Mouse (Mus musculus): ENCODE results near the gene Defb36. TPM values are rescaled to one million over a fixed set of nuclear protein-coding genes. Genes with fewer than 3 reads are reported as not detected.

Defb36 gene
- polyA plus RNA-seq (2012; fragmentation: generic; extraction: Trizol), result not detected

DNA sequence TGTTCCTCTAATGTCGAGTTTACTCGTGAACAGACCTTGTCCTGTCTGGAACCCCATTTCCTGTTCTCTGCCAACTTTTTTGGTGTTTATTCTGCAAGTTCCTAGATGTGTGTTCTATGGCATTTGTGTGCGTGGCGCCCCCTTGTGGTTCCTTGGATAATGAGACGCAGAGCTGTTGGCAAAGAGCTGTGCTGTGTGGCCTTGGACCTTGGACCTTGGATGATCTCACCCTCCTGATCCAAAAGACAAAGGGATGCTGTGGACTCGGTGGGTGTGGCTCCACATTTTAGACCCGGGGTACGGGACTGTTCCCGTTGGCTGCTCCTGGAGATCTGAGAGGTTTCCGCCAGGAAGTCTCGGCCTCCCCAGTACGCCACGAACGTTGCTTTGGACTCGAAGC lies at the start of gene Defb36:
TSS of gene Defb36 (plus strand) at position 271 of the 400 bp plus-strand sequence.

DNA sequence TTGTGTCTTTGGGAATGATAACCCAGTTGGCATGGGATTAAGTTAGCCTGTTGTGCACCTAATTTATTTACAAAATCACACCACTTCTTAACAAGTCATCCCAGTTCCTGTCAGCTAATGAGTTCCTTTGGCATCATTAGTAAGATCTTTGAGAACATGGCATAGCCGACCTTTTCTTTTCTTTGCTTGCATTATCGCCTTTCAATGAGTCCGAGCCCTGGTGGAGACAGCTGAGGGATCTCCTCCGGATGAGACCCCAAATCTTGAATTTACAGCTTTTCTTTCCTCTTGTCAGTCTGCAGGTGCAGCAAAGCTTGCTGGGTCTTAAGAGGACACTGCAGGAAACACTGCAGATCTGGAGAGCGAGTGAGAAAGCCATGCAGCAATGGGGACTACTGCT lies 35.1 kb upstream of the Defb36 start, which contains the start of gene Gm17416:
TSS of gene Gm17416 (plus strand) at position 301 of the 400 bp plus-strand sequence.

DNA sequence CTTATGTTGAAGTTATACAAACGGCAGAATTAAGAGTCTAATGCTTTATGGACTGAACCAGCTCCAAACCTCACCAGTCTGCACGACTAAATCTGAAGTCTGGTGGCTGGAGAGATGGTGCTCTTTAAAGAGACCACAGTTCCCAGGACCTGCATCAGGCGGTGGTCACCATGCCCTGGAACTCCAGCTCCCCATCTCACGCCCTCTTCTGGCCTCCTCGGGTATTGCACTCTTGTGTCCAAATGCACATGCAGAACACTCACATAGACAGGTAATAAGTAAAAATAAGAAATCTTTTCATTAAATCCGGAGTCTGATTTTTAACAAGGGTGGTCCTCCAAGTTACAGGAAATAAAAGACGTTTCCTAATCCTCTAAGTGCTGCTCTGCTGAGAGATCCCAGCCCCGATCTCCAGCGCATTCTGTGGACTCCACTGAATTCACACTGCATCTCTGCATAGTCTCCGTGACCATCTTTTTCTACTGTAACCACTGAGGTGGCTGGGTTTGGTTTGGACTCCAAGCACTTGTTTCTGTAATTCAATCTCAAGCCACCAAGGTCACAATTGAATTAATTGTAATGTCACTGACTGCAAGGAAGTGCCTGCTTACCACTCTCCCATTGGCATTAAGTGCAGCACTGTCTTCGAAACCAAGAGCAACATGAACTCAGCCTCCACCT lies 31.9 kb upstream of the Defb36 start, which contains the start of gene Defb21:
TSS of gene Defb21 (plus strand) at position 631 of the 681 bp plus-strand sequence.

DNA sequence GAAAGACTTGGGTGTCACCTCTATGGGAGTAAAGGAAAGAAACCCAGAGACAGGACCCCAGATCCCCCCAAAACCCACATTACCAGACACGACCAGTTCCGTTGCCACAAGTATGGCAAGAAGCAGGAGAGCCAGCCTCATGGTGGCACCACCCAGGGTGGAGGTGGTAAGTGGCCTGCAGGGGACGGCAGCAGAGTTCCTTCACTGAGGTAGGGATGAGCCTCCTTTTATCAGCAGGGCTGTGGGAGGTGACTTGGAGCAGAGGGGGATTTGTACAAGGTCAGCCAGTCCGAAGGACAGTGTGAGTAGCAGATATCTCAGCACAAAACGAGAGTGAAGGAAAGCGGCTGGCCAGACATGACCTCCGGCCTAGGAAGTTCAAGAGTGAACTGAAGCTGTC lies 24.0 kb upstream of the Defb36 start, which contains the start of gene Defb19:
TSS of gene Defb19 (minus strand) at position 206 of the 400 bp plus-strand sequence.

DNA sequence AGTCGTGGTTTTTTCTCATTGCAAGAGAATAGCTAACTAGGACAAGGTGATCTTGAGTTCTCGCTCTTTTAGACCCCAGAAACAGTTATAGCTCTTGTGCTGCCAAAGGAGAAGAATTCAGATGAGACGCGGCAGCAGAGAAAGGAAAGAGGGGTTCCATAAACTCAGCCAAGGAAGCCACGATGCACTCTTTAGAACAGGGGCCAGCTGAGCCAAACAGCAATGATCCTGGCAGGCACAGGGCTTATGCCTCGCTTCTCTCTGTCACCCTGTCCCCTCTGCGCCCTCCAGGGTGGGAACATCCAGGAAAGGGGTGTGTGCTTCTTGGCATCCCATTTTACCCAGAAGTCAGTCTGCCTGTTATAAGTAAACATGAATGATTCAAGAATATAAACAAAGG lies 4.8 kb upstream of the Defb36 start, which contains the start of gene Defb45:
TSS of gene Defb45 (minus strand) at position 101 of the 400 bp plus-strand sequence.

DNA sequence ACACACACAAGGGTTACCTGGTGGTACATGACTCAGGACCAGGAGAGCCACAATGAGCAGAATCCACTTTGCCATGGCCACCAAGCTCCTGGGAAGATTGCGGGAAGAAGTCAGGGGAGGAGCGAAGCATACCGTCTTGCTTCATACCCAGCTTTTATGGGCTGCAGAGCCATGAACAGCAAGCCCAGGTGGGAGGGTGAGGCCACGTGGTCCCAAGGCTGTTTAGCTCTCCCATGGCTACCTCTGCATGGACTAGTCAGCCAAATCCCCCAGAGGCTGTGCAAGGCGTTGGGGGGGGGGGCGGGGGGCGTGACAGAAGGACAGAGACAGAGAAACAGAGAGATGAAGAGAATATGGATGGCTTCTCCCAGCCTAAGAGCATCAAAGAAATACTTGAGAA lies 18.8 kb downstream of the Defb36 start, which contains the start of gene Defb25:
TSS of gene Defb25 (minus strand) at position 101 of the 400 bp plus-strand sequence.

DNA sequence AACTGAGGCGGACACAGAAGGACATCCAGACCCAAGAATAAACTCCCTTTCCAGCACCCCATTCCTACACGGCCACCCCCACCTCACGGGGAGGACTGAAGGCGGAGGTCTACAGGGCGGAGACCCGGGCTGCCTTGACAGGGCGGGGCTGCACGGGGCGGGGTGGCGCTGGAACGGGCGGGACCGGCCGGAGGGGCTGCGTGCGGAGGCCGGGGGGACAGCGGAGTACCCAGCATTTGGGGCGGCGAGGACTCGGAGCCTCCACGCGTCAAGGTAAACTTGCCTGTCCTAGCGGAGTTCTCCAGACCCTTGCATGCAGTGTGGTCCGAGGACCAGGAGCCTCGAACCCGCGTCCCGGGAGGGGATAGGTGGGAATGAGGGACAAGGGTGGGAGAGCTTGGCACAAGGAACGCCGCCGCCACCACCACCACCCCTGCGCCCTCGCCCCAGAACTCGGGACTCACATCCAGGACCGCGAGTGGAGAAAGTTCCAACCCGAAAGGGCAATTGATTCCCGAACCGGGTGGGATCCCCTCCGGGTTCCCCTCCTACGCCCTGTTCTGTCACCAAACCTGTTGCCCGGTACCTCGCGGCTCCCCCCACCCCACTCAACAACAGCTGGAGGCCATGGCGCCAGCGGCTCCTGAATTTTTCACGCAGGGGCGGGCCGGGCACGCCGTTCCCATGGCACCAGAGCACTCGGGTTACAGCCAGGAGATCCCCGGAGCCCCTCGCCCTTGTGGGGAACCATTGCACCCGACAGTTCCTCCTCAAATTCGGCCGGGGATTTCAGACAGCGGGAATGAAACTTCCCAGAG lies 22.9 kb downstream of the Defb36 start, which contains the start of gene Rem1:
TSS of gene Rem1 (plus strand) at position 178 of the 818 bp plus-strand sequence.

Other genes with a start within 250 kb of the Defb36 start
- not detected for gene Nrsn2, start 227.7 kb upstream of the Defb36 start, polyA plus RNA-seq (2012; fragmentation: generic; extraction: Trizol)
- 1 to 10 TPM; 6.7 to 9.7 TPM for gene Sox12, start 206.3 kb upstream of the Defb36 start, polyA plus RNA-seq (2012; fragmentation: generic; extraction: Trizol)
- gene Zcchc3, start 189.3 kb upstream of the Defb36 start, polyA plus RNA-seq (2012; fragmentation: generic; extraction: Trizol), result under 1 TPM; 0.26 to 0.84 TPM
- not detected for gene 6820408C15Rik, start 188.7 kb upstream of the Defb36 start, polyA plus RNA-seq (2012; fragmentation: generic; extraction: Trizol)
- gene Defb23, start 139.7 kb upstream of the Defb36 start, polyA plus RNA-seq (2012; fragmentation: generic; extraction: Trizol), result not detected
- gene Defb20, start 127.3 kb upstream of the Defb36 start, polyA plus RNA-seq (2012; fragmentation: generic; extraction: Trizol), result not detected
- not detected for gene Defb22, start 114.2 kb upstream of the Defb36 start, polyA plus RNA-seq (2012; fragmentation: generic; extraction: Trizol)
- not detected for gene Defb26, start 92.6 kb upstream of the Defb36 start, polyA plus RNA-seq (2012; fragmentation: generic; extraction: Trizol)
- not detected for gene Defb28, start 86.1 kb upstream of the Defb36 start, polyA plus RNA-seq (2012; fragmentation: generic; extraction: Trizol)
- not detected for gene Defb29, start 64.2 kb upstream of the Defb36 start, polyA plus RNA-seq (2012; fragmentation: generic; extraction: Trizol)
- not detected for gene Gm17416, start 35.0 kb upstream of the Defb36 start, polyA plus RNA-seq (2012; fragmentation: generic; extraction: Trizol)
- not detected for gene Defb21, start 31.6 kb upstream of the Defb36 start, polyA plus RNA-seq (2012; fragmentation: generic; extraction: Trizol)
- gene Defb19, start 24.0 kb upstream of the Defb36 start, polyA plus RNA-seq (2012; fragmentation: generic; extraction: Trizol), result not detected
- gene Defb45, start 4.9 kb upstream of the Defb36 start, polyA plus RNA-seq (2012; fragmentation: generic; extraction: Trizol), result not detected
- under 1 TPM in 1 of 2 experiments, not detected in 1; 0.22 TPM for gene Defb25, start 18.7 kb downstream of the Defb36 start, polyA plus RNA-seq (2012; fragmentation: generic; extraction: Trizol)
- gene Rem1, start 22.6 kb downstream of the Defb36 start, polyA plus RNA-seq (2012; fragmentation: generic; extraction: Trizol), result under 1 TPM in 1 of 2 experiments, not detected in 1; 0.05 TPM
- gene H13, start 65.1 kb downstream of the Defb36 start, polyA plus RNA-seq (2012; fragmentation: generic; extraction: Trizol), result 100 to 1,000 TPM; 127 to 134 TPM
- 10 to 100 TPM in 1 of 2 experiments, 1 to 10 TPM in 1; 6.8 to 12.6 TPM for gene Mcts2, start 82.7 kb downstream of the Defb36 start, polyA plus RNA-seq (2012; fragmentation: generic; extraction: Trizol)
- gene Id1, start 131.9 kb downstream of the Defb36 start, polyA plus RNA-seq (2012; fragmentation: generic; extraction: Trizol), result 100 to 1,000 TPM in 1 of 2 experiments, 10 to 100 TPM in 1; 99.1 to 172 TPM
- 1 to 10 TPM in 1 of 2 experiments, under 1 TPM in 1; 0.66 to 1.0 TPM for gene Cox4i2, start 149.8 kb downstream of the Defb36 start, polyA plus RNA-seq (2012; fragmentation: generic; extraction: Trizol)
- gene Bcl2l1, start 227.4 kb downstream of the Defb36 start, polyA plus RNA-seq (2012; fragmentation: generic; extraction: Trizol), result 10 to 100 TPM; 35.1 to 54.7 TPM
- gene Tpx2, start 243.6 kb downstream of the Defb36 start, polyA plus RNA-seq (2012; fragmentation: generic; extraction: Trizol), result 10 to 100 TPM in 1 of 2 experiments, 1 to 10 TPM in 1; 7.6 to 48.4 TPM